Comparison of ENCODE assay signal across 22 mouse cellular contexts in genomic region chr5:31071059-31071458, GRCm38 (mm10). TPM values are rescaled to one million over a fixed set of nuclear protein-coding genes. Genes with fewer than 3 reads are reported as not detected.
DNase-seq lines count a peak whose midpoint lies in the region.
"Had no signal": no experiment of that assay in that cellular context is flagged by ENCODE, and none has a peak within 500 bp of the region (broad histone marks: within the 10 kb centered on the region; RNA-seq: fewer than 3 reads in every experiment).

No protein-coding gene starts in this region.

- DNase-seq in heart, adult 11 months: peak; percentile 82
- no peak for DNase-seq in heart, adult 18-20 months
- DNase-seq in right cerebral cortex, adult 18-20 months: peak; percentile 51
- DNase-seq in right cerebral cortex, postnatal 4 days: no peak
- DNase-seq in adipocyte (ENCODE audit: low spot score): peak; percentile 53
- DNase-seq in urinary bladder, postnatal 36 days (ENCODE audit: low spot score in 2 of 2): no peak
- DNase-seq: adrenal gland, adult 2 months; adrenal gland, adult 8-10 months; adrenal gland, postnatal 10 days; adrenal gland, postnatal 14 days; adrenal gland, postnatal 25 days; adrenal gland, postnatal 36 days; B cell, adult 2 months; cerebellum, adult 11 months; cerebellum, adult 11-12 months; cerebellum, adult 18-20 months; cerebellum, adult 2 months had no signal

RNA-seq across cellular contexts. Expression of gene Cad, which starts 16.5 kb away (rescaled TPM):
- 10 to 100 TPM; 12.9 to 15.3 TPM for total RNA-seq in heart, adult 18-20 months (2021)

RNA-seq across cellular contexts. Expression of gene Slc5a6, which starts 22.3 kb away (rescaled TPM):
- total RNA-seq in heart, adult 18-20 months (2021): 10 to 100 TPM; 12.4 to 13.5 TPM

RNA-seq across cellular contexts. Expression of gene Atraid, which starts 22.9 kb away (rescaled TPM):
- 10 to 100 TPM; 47.6 to 52.2 TPM for total RNA-seq in heart, adult 18-20 months (2021)

RNA-seq across cellular contexts. Expression of gene Dnajc5g, which starts 35.0 kb away (rescaled TPM):
- total RNA-seq in heart, adult 18-20 months (2021): not detected
- total RNA-seq: adrenal gland, adult 18-20 months; adrenal gland, adult 2 months; adrenal gland, adult 8-10 months; adrenal gland, postnatal 10 days; adrenal gland, postnatal 14 days; adrenal gland, postnatal 25 days; adrenal gland, postnatal 36 days; adrenal gland, postnatal 4 days; CH12.LX; G1E; MEL had no signal

RNA-seq across cellular contexts. Expression of gene Slc30a3, which starts 37.0 kb away (rescaled TPM):
- total RNA-seq in heart, adult 18-20 months (2021): not detected
- total RNA-seq: adrenal gland, adult 18-20 months; adrenal gland, adult 2 months; adrenal gland, postnatal 25 days; adrenal gland, postnatal 36 days; CH12.LX; MEL had no signal

Comparison
In these comparisons a context has a peak if more than half of its experiments do, and no peak if none do; other contexts are left out.
1. DNase-seq: peak in heart, adult 11 months (single experiment), right cerebral cortex, adult 18-20 months (single experiment) and adipocyte (single experiment); none in heart, adult 18-20 months (0 of 2), right cerebral cortex, postnatal 4 days (single experiment) and urinary bladder, postnatal 36 days (0 of 2).